Mouse (Mus musculus) olfactory bulb, adult 2 months (tissue): ENCODE measurements around the gene Rorb.

Experiments used
- CTCF ChIP-seq: fragments of 200-500 bp; IDR thresholded peaks from 2 replicates; pipeline ENCODE4 v1.5.1; 2012; ENCODE audit warnings: low read depth, mild to moderate bottlenecking, low read length, moderate library complexity; ENCODE audit not compliant: insufficient read depth
- POLR2A ChIP-seq: fragments of 200-500 bp; IDR thresholded peaks from 2 replicates; pipeline ENCODE4 v1.6.1; 2012; ENCODE audit warnings: mild to moderate bottlenecking, low read depth, low read length, moderate library complexity; ENCODE audit not compliant: insufficient read depth

GRCm38 (mm10) chr19:18998966-18999365 lies 112.0 kb downstream of the Rorb start:
- TF ChIP-seq POLR2A (no peak), CTCF (no peak)
